Mouse (Mus musculus): ENCODE measurements around the gene Rheb.

DNA sequence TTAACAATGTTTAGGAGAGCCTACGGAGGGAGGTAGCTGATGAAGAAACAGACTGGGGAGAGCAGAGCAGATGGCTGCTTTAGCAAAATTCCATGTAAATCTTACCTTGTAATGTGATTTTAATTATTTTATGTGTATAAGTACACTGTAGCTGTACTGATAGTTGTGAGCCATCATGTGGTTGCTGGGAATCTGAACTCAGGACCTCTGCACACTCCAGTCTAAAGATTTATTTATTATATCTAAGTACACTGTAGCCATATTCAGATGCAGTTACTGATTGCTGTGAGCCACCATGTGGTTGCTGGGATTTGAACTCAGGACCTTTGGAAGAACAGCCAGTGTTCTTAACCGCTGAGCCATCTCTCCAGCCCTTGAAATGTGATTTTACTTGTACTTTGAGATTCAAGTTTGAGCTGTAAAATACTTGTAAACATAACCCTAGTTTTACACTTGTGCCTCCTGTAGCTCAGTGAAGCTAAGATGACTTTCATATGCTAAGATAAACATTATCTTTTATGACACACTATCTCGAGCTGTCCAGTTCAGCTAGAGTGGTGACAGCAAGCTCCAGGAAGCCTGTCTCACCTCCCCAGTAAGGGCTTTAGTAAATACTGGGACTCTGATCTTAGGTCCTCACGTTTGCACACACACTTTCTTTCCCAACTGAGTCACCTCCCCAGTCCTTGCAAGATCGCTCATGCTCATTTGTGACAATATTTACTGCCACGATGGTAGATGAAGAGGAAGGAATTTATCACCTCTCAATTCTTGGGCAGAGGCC lies 40.4 kb downstream of the Rheb start:
- TF ChIP-seq CTCF (IDR thresholded peaks at IDR 0.05; ENCODE audit: control insufficient read depth, insufficient read depth, insufficient replicate concordance, low read depth, low read length) (no peak), POLR2A (IDR thresholded peaks at IDR 0.05; ENCODE audit: control insufficient read depth, low read depth, low read length) (no peak)
